Mouse (Mus musculus) limb, embryonic 10.5 days (tissue): ENCODE measurements around the gene Piezo1. TPM values are rescaled to one million over a fixed set of nuclear protein-coding genes. Genes with fewer than 3 reads are reported as not detected.

ENCODE experiments used
- DNase-seq: peaks from one replicate; pipeline ENCODE4 v3.0.0-alpha.2; 2017; ENCODE audit warnings: low spot score
- H3K27ac ChIP-seq: fragments of 300-500 bp; sonication (generic); 2 replicates; pipeline ENCODE4 v1.5.1; 2016; ENCODE audit warnings: mild to moderate bottlenecking
- H3K27me3 ChIP-seq: fragments of 300-500 bp; sonication (generic); 2 replicates; pipeline ENCODE4 v1.6.1; 2016; ENCODE audit warnings: low read depth, mild to moderate bottlenecking; ENCODE audit not compliant: poor library complexity, severe bottlenecking
- H3K36me3 ChIP-seq: fragments of 300-500 bp; sonication (generic); 2 replicates; pipeline ENCODE4 v1.6.1; 2016; ENCODE audit warnings: mild to moderate bottlenecking, moderate library complexity
- H3K4me1 ChIP-seq: fragments of 300-500 bp; sonication (generic); 2 replicates; pipeline ENCODE4 v1.6.1; 2016
- H3K4me3 ChIP-seq: fragments of 300-500 bp; sonication (generic); 2 replicates; pipeline ENCODE4 v1.5.1; 2016; ENCODE audit warnings: mild to moderate bottlenecking, moderate library complexity
- H3K9me3 ChIP-seq: fragments of 300-500 bp; sonication (generic); replicated peaks from 2 replicates; pipeline ENCODE4 v1.6.1; 2016; ENCODE audit warnings: mild to moderate bottlenecking
- WGBS: fragments of 180-500 bp; shearing (Covaris S2); methylation state at CpG from one replicate; pipeline ENCODE4 v1.1.7; 2016; 5-methylcytosine and 5-hydroxymethylcytosine counted together
- polyA plus RNA-seq: library from polyadenylated mRNA; unstranded; fragments of >200 nt; fragmentation: Nextera tagmentation; extraction: Ambion mirVana; gene quantifications from 2 replicates; pipeline ENCODE4 v1.2.1, GENCODE M21; 2016

The Piezo1 gene
- polyA plus RNA-seq, 1 experiment from 2014 or later: 10.7 TPM

DNA sequence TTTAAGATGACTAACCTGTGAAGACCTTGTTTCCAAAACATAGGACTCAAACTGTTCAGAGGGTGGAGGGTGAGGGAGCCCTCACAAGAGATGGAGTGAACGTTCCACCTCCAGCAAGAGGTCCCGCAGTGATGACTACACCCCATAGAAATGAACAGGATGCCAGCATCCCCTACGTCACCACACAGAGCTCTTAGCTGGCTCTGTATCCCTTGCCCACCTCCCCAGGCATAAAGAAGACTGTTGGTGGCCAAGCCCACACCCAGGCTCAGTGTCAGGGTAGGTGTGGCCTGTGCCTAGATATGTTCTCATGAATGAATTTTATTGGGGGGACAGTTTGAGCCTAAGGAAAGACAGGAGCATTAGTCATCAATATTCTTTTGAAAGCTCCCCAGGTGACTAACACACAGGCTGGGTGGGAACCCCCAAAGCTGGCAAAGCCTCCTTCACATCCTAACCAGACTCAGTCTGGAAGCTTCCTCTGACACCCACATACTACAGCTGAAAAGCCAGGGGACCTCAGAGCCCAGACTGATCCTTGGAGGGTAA lies 2.2 kb downstream of the Piezo1 start:
- Histone ChIP-seq H3K4me3 (no peak overlapping the region), H3K36me3 (peaks cover 10% of the 10 kb centered on the region; the same call in 1 of the 2 replicates), H3K27me3 (no peaks in the 10 kb centered on the region), H3K4me1 (peaks cover 60% of the 10 kb centered on the region), H3K27ac (no peak overlapping the region), H3K9me3 (no peaks in the 10 kb centered on the region)
- no peak for DNase-seq
- WGBS: 75% methylated on average over 3 of the region's 3 CpGs

GRCm38 (mm10) chr8:122548331-122548730 lies 2.8 kb downstream of the Piezo1 start:
- Histone ChIP-seq H3K27ac (peak overlapping the region; percentile 81; the same call in 1 of the 2 replicates), H3K4me3 (peak overlapping the region; percentile 24; the same call in 1 of the 2 replicates)
- 60% methylated on average over 13 of the region's 13 CpGs for WGBS

DNA sequence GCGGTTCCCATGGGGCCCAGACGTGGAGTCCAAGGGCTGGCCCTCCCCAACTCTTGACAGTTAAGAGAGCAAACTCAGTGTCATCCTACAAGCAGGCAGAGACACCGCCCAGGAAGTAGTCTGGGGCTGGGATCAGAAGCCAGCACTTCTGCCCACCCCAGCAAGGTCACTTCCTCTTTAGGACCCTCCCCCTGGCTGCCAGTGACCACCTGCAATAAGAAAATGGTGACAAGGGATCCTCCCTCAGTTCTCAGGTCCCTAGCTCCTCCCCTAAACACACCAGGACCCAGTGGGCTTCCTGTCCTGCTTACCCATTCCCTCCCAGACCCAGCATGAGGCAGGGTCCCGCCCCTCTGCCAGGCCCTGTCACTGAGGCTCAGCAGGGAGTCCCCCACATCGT lies 3.3 kb downstream of the Piezo1 start:
- no peak for DNase-seq
- Histone ChIP-seq H3K4me3 (peak overlapping the region; percentile 24), H3K27me3 (no peaks in the 10 kb centered on the region), H3K4me1 (peaks cover 60% of the 10 kb centered on the region), H3K9me3 (no peaks in the 10 kb centered on the region), H3K27ac (peak overlapping the region; percentile 81), H3K36me3 (peaks cover 20% of the 10 kb centered on the region)
- 24% methylated on average over 5 of the region's 5 CpGs for WGBS

More at GRCm38 (mm10) chr8:122548331-122548730, 2.8 kb downstream of the Piezo1 start:
- Histone ChIP-seq H3K36me3 (peaks cover 17% of the 10 kb centered on the region), H3K27me3 (no peaks in the 10 kb centered on the region), H3K4me1 (peaks cover 60% of the 10 kb centered on the region), H3K9me3 (no peaks in the 10 kb centered on the region)
- no peak for DNase-seq

DNA sequence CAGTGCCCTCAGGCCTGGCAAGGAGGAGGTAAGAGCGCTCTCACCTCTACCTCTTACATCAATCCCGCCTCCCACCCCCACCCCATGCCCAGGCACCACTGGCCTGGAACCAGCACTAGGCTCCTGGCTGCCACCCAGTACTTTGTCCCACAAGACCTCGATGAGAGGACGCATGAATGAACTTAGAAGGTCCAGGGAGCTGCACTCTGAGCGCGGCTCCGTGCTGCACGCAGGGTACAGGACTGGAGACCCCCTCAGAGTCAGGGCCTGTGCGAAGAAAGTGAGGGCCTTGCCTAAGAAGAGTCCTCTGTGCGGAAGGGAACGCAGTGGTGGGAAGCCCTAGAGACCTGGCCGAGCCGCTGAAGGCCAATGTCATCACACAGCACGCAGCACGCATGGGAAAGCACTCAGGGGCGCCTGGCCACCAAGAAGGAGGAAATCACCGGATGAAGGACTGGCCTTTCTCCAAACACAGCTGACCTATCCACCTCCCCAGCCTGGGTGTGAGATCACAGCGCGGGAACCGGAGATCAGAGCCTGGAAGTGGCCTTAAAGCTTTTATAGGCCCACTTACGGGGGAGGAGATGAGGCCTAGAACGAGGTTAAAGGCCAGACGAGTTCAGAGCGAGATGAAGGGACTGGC lies 4.2 kb downstream of the Piezo1 start:
- WGBS: 60% methylated on average over 24 of the region's 24 CpGs
- H3K36me3 ChIP-seq: peaks cover 20% of the 10 kb centered on the region
- H3K27ac ChIP-seq: peak overlapping the region; percentile 81
- H3K4me3 ChIP-seq: peak overlapping the region; percentile 24
- no peak for DNase-seq
- H3K4me1 ChIP-seq: peaks cover 62% of the 10 kb centered on the region
- no peaks in the 10 kb centered on the region for H3K27me3 ChIP-seq
- no peaks in the 10 kb centered on the region for H3K9me3 ChIP-seq

- Histone ChIP-seq H3K27ac (peak overlapping the region; percentile 81), H3K4me1 (peaks cover 56% of the 10 kb centered on the region), H3K27me3 (no peaks in the 10 kb centered on the region), H3K9me3 (no peaks in the 10 kb centered on the region), H3K36me3 (peaks cover 20% of the 10 kb centered on the region), H3K4me3 (no peak overlapping the region)
- no peak for DNase-seq
- 82% methylated on average over 6 of the region's 7 CpGs for WGBS
Measured at GRCm38 (mm10) chr8:122546066-122546755, 4.9 kb downstream of the Piezo1 start.

GRCm38 (mm10) chr8:122544138-122544537 lies 7.0 kb downstream of the Piezo1 start:
- 92% methylated on average over 8 of the region's 8 CpGs for WGBS

DNA sequence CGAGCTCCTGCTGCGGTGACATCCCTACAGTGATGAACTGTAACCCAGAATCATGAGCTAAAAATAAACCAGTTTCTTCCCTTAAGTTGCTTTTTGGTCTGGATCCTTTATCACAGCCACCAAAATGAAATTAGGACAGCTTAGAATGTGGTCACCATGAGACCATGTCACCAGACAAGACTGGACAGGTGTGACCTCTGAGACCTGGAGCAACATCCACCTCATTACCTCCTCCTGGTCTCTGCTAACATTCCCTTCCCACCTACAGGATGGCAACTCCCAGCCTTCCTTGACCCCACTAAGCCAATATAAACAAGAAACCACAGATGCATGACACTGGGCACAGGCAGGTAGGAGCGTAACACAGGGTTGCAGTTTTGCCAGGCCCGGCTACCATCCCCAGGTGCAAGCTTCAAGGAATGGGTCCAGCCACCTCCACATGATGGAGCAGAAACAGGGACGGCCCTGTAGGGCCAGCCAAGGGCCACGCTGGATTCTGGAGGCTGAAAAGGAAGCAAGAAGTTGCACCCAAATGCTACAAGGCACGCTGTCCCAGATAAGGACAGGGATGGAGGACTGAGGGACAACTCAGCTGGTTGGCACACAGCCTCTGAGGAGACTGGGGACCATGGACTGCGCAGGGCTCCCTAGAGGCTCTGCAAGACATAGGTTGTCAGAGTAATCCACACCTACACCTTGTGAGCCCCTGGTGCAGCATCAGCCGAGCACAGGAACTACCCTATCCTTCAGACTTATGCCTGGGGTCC lies 12.6 kb downstream of the Piezo1 start:
- Histone ChIP-seq H3K27ac (no peak overlapping the region), H3K27me3 (no peaks in the 10 kb centered on the region), H3K4me3 (no peak overlapping the region), H3K9me3 (no peaks in the 10 kb centered on the region), H3K36me3 (peaks cover 15% of the 10 kb centered on the region), H3K4me1 (peaks cover 25% of the 10 kb centered on the region)
- no peak for DNase-seq
- WGBS: 96% methylated on average over 9 of the region's 9 CpGs

More at GRCm38 (mm10) chr8:122544138-122544537, 7.0 kb downstream of the Piezo1 start:
- H3K27ac ChIP-seq: no peak overlapping the region
- DNase-seq: no peak
- peaks cover 35% of the 10 kb centered on the region for H3K4me1 ChIP-seq
- H3K9me3 ChIP-seq: no peaks in the 10 kb centered on the region
- H3K36me3 ChIP-seq: peaks cover 24% of the 10 kb centered on the region
- no peak overlapping the region for H3K4me3 ChIP-seq
- H3K27me3 ChIP-seq: no peaks in the 10 kb centered on the region

DNA sequence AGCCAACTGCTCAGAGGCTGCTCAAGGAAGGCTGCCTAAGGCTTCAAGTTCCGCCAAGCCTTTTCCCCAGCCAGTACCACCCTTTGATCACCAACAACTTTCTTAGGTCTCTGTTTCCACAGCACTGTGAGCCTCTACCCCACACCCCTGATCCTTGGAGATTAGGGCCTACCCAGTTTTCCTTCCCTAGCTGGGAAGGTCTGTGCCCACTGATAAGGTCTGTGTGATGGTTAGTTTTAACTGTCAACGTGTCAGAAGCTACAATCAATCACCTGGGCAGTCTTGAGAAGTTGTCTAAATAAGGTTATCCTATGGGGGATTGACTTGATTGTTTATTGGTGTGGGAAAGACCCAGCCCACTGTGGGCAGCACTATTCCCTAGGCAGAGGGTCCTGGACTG lies 13.3 kb downstream of the Piezo1 start:
- 85% methylated on average over 2 of the region's 2 CpGs for WGBS
- 0 out of 2 replicates have a peak overlapping the region, but pooled peaks have one; percentile 47 for H3K27ac ChIP-seq

DNA sequence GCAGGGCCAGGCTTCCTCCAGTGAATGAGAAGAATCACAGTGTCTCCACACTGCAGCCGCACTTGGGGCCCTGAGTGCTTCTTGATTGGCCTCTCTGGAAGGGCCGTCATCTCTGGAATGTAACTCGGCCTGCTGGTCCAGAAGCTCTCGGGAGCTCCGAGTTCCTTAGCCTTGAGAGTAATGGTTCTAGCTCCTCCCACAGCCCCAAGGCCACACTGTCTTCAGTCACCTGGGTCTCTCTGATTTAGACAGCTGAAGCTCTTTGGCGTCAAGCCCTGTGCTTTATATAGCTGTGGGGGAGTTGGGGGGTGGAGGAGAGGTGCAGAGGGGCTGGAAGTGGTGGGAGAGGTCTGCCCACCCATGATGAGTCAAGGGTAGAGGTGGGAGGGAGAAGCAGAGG lies 14.1 kb downstream of the Piezo1 start:
- Histone ChIP-seq H3K27ac (peak overlapping the region; percentile 47), H3K27me3 (no peaks in the 10 kb centered on the region), H3K9me3 (no peaks in the 10 kb centered on the region), H3K36me3 (peaks cover 10% of the 10 kb centered on the region), H3K4me3 (no peak overlapping the region), H3K4me1 (peaks cover 37% of the 10 kb centered on the region)
- 36% methylated on average over 6 of the region's 6 CpGs for WGBS
- no peak for DNase-seq

More for the DNA sequence above, 13.3 kb downstream of the Piezo1 start:
- DNase-seq: no peak
- Histone ChIP-seq H3K36me3 (peaks cover 10% of the 10 kb centered on the region), H3K27me3 (no peaks in the 10 kb centered on the region), H3K4me3 (no peak overlapping the region), H3K4me1 (peaks cover 31% of the 10 kb centered on the region), H3K9me3 (no peaks in the 10 kb centered on the region)

DNA sequence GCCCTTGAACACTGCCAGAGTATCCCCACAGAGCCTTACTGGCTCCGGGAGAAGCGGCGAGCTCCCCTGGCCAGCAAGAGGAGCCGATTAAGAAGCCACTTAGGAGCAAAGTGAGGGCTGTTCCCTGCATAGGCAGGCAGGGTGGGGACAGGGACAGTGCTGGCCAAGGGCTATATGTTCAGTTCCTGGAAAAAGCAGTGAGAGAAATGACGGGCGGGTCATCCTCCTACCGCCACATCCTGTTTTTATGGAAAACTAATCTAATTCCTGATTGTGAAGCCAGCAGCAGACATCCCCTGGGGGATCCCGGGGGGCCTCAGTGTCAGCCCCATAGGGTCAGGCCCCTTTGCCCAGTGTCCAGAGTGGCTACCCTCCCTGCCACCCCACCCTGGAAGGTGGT lies 19.8 kb downstream of the Piezo1 start:
- Histone ChIP-seq H3K4me3 (no peak overlapping the region), H3K9me3 (no peaks in the 10 kb centered on the region), H3K36me3 (peaks cover 7% of the 10 kb centered on the region; the same call in 1 of the 2 replicates), H3K4me1 (peaks cover 41% of the 10 kb centered on the region), H3K27me3 (no peaks in the 10 kb centered on the region), H3K27ac (peak overlapping the region; percentile 61)
- WGBS: 89% methylated on average over 8 of the region's 8 CpGs
- no peak for DNase-seq

DNA sequence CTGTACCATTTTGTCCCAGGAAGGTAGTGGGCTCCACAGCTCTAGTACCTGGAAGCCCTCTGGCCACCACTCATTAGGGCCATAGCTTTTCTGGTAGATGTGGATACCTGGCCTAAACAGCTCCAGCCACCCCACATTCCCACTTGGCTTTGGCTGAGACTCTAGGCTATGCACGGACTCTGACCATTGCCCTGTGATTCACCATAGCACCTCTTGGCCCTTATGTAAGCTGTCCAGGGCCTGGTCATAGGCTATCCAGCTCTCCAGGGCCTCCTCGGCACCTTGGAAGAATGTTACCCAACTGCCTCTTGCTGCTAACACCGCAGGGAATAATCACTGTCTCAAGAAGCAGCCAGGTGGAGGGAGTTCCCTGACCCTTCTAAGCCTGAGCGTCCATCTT lies 22.0 kb downstream of the Piezo1 start:
- Histone ChIP-seq H3K4me3 (no peak overlapping the region), H3K4me1 (peaks cover 60% of the 10 kb centered on the region), H3K36me3 (peaks cover 7% of the 10 kb centered on the region; the same call in 1 of the 2 replicates), H3K9me3 (no peaks in the 10 kb centered on the region), H3K27ac (no peak overlapping the region), H3K27me3 (no peaks in the 10 kb centered on the region)
- DNase-seq: no peak
- 90% methylated on average over 4 of the region's 4 CpGs for WGBS

DNA sequence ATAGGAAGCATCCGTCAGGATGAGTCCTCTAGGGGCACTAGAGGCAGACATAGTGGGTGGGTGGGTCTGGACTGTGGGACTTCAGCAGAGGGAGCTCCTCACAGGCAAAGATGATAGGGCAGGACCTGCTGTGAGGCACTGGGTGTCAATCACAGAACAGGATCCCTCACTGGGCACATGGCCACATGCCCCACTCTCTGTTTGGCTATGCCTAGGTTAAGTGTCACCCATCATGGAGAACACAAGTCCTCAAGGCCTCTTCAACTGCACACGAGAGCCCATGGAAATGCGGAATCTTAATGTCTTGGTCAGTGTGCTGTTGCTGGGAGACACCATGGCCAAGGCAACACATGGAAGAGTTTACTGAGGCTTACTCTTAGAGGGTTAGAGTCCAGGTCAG lies 23.2 kb downstream of the Piezo1 start:
- peaks cover 7% of the 10 kb centered on the region; the same call in 1 of the 2 replicates for H3K36me3 ChIP-seq
- H3K9me3 ChIP-seq: no peaks in the 10 kb centered on the region
- H3K4me1 ChIP-seq: peaks cover 66% of the 10 kb centered on the region
- 98% methylated on average over 3 of the region's 3 CpGs for WGBS
- no peak for DNase-seq
- no peak overlapping the region for H3K4me3 ChIP-seq
- no peak overlapping the region for H3K27ac ChIP-seq
- H3K27me3 ChIP-seq: no peaks in the 10 kb centered on the region
